Mouse (Mus musculus) forelimb bud, embryonic 11.5 days (tissue): ENCODE measurements around the gene Nfib.

Experiments
- DNase-seq: peaks from one replicate; pipeline ENCODE4 v3.0.0-alpha.2; 2012; ENCODE audit warnings: low read depth, low spot score

Gene Nfib

GRCm38 (mm10) chr4:82360081-82360511 is 345.5 kb downstream of the Nfib start:
- no peak for DNase-seq

- no peak for DNase-seq
These were observed 346.4 kb downstream of the Nfib start for GRCm38 (mm10) chr4:82359110-82359509.

GRCm38 (mm10) chr4:82349006-82349405 is 356.5 kb downstream of the Nfib start:
- no peak for DNase-seq

GRCm38 (mm10) chr4:82344787-82345186 is 360.8 kb downstream of the Nfib start:
- peak; percentile 59 for DNase-seq

GRCm38 (mm10) chr4:82344224-82344623 is 361.3 kb downstream of the Nfib start:
- DNase-seq, result no peak

- DNase-seq, result no peak
These were observed 366.6 kb downstream of the Nfib start for GRCm38 (mm10) chr4:82338930-82339329.

GRCm38 (mm10) chr4:82338481-82338880 is 367.1 kb downstream of the Nfib start:
- no peak for DNase-seq

- peak; percentile 49 for DNase-seq
These were observed 368.6 kb downstream of the Nfib start for GRCm38 (mm10) chr4:82336951-82337381.

- DNase-seq, result no peak
These were observed 370.2 kb downstream of the Nfib start for GRCm38 (mm10) chr4:82335266-82335865.

GRCm38 (mm10) chr4:82333413-82333812 is 372.1 kb downstream of the Nfib start:
- DNase-seq, result no peak

- no peak for DNase-seq
These were observed 375.5 kb downstream of the Nfib start for GRCm38 (mm10) chr4:82330095-82330494.

- no peak for DNase-seq
These were observed 379.4 kb downstream of the Nfib start for GRCm38 (mm10) chr4:82326140-82326529.

GRCm38 (mm10) chr4:82325409-82326139 is 380.0 kb downstream of the Nfib start:
- DNase-seq, result no peak

- DNase-seq, result no peak
These were observed 380.6 kb downstream of the Nfib start for GRCm38 (mm10) chr4:82324977-82325376.

GRCm38 (mm10) chr4:82321008-82321407 is 384.5 kb downstream of the Nfib start:
- no peak for DNase-seq

GRCm38 (mm10) chr4:82319388-82319787 is 386.2 kb downstream of the Nfib start:
- no peak for DNase-seq

- no peak for DNase-seq
These were observed 389.4 kb downstream of the Nfib start for GRCm38 (mm10) chr4:82316168-82316567.

GRCm38 (mm10) chr4:82315710-82316109 is 389.8 kb downstream of the Nfib start:
- no peak for DNase-seq

GRCm38 (mm10) chr4:82310924-82311734 is 394.4 kb downstream of the Nfib start:
- peak; percentile 36 for DNase-seq

GRCm38 (mm10) chr4:82306045-82306444 is 399.5 kb downstream of the Nfib start:
- no peak for DNase-seq

GRCm38 (mm10) chr4:82304148-82304871 is 401.2 kb downstream of the Nfib start:
- DNase-seq, result peak; percentile 66
